Mouse (Mus musculus) hindbrain, embryonic 11.5 days (tissue): ENCODE measurements around the gene Frmd4a. TPM values are rescaled to one million over a fixed set of nuclear protein-coding genes. Genes with fewer than 3 reads are reported as not detected.

Experiments used
- ATAC-seq: fragments of 200-750 bp; cut with Nextera tagmentation; 2 replicates; pipeline ENCODE4 v1.8.0; 2017; ENCODE audit warnings: mild to moderate bottlenecking, moderate TSS enrichment, moderate library complexity; ENCODE audit not compliant: low FRiP score
- DNase-seq: peaks from one replicate; pipeline ENCODE4 v3.0.0-alpha.2; 2015; ENCODE audit warnings: low spot score
- H3K27ac ChIP-seq: fragments of 300-500 bp; sonication (generic); 2 replicates; pipeline ENCODE4 v1.5.1; 2014; ENCODE audit warnings: mild to moderate bottlenecking, low read depth, low read length
- H3K27me3 ChIP-seq: fragments of 300-500 bp; sonication (generic); 2 replicates; pipeline ENCODE4 v1.6.1; 2014; ENCODE audit warnings: mild to moderate bottlenecking, low read length, moderate library complexity, mixed read lengths; ENCODE audit not compliant: control insufficient read depth, insufficient read depth
- H3K36me3 ChIP-seq: fragments of 300-500 bp; sonication (generic); 2 replicates; pipeline ENCODE4 v1.6.1; 2014; ENCODE audit warnings: mild to moderate bottlenecking, low read length, moderate library complexity, mixed read lengths; ENCODE audit not compliant: control insufficient read depth, insufficient read depth
- H3K4me1 ChIP-seq: fragments of 300-500 bp; sonication (generic); replicated peaks from 2 replicates; pipeline ENCODE4 v1.6.1; 2014; ENCODE audit warnings: low read length, mixed read lengths; ENCODE audit not compliant: control insufficient read depth, insufficient read depth
- H3K4me2 ChIP-seq: fragments of 300-500 bp; sonication (generic); replicated peaks from 2 replicates; pipeline ENCODE4 v1.6.1; 2014; ENCODE audit warnings: mild to moderate bottlenecking, low read depth, low read length
- H3K4me3 ChIP-seq: fragments of 300-500 bp; sonication (generic); 2 replicates; pipeline ENCODE4 v1.5.1; 2014; ENCODE audit warnings: low read depth, low read length
- H3K9ac ChIP-seq: fragments of 300-500 bp; sonication (generic); 2 replicates; pipeline ENCODE4 v1.6.1; 2014; ENCODE audit warnings: low read depth, low read length
- H3K9me3 ChIP-seq: fragments of 300-500 bp; sonication (generic); 2 replicates; pipeline ENCODE4 v1.6.1; 2016; ENCODE audit warnings: low read length; ENCODE audit not compliant: control insufficient read depth
- WGBS: fragments of 180-500 bp; shearing (Covaris S2); extraction: QIAGEN DNeasy Blood & Tissue Kit; methylation state at CpG from one replicate; pipeline ENCODE4 v1.1.7; 2014; 5-methylcytosine and 5-hydroxymethylcytosine counted together
- polyA plus RNA-seq: library from polyadenylated mRNA; unstranded; fragments of >200 nt; fragmentation: Nextera tagmentation; extraction: Ambion mirVana; gene quantifications from 2 replicates; pipeline ENCODE4 v1.2.1, GENCODE M21; 2014

Gene Frmd4a
- polyA plus RNA-seq, 1 experiment from 2014 or later, result 72.7 TPM

DNA sequence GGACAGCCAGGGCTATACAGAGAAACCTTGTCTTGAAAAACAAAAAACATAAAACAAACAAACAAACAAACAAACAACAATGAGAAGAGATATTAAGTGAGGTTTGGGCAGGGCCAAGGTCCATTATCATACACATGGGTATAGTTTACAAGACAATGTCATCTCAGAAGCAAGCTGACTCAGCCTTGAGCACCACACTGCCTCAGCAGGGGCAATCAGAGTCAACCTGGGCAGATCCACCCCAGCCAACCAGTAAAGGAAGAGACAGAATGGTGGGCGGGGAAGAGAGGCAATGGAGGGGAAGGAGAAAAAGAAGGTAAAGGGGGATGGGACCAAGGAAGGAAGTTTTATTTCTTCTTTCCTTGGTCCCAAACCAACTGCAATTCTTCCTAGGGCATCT lies 276.2 kb downstream of the Frmd4a start:
- 79% methylated on average over 1 of the region's 1 CpGs for WGBS
- Histone ChIP-seq H3K27ac (no peak overlapping the region), H3K9ac (no peak overlapping the region), H3K27me3 (no peaks in the 10 kb centered on the region), H3K36me3 (no peaks in the 10 kb centered on the region), H3K4me1 (peaks cover 11% of the 10 kb centered on the region), H3K4me3 (no peak overlapping the region), H3K9me3 (no peaks in the 10 kb centered on the region), H3K4me2 (no peak overlapping the region)
- DNase-seq (no peak), ATAC-seq (no peak)

DNA sequence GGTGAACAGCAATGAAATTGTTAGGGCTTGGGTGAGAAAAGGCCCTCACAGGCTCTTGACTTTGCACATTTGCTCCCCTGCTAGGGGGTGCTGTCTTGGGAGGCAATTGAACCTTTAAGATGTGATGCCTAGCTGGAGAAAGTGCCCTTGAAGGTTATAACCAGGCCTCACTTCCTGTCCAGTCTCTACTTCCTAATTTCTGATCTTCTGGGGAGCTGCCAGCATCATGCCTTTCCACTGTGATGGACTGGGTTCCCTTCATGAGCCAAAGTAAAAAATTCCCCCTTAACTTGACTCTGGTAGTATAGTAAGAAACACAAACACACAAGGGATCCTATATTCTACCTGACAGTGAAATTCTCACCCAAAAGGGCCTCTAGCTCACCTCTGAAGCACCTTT lies 278.1 kb downstream of the Frmd4a start:
- no peak overlapping the region for H3K4me2 ChIP-seq
- H3K9ac ChIP-seq, result no peak overlapping the region
- no peaks in the 10 kb centered on the region for H3K36me3 ChIP-seq
- H3K27ac ChIP-seq, result no peak overlapping the region
- no peaks in the 10 kb centered on the region for H3K9me3 ChIP-seq
- DNase-seq, result no peak
- H3K4me1 ChIP-seq, result peaks cover 16% of the 10 kb centered on the region
- no peaks in the 10 kb centered on the region for H3K27me3 ChIP-seq
- no peak overlapping the region for H3K4me3 ChIP-seq
- ATAC-seq, result no peak

DNA sequence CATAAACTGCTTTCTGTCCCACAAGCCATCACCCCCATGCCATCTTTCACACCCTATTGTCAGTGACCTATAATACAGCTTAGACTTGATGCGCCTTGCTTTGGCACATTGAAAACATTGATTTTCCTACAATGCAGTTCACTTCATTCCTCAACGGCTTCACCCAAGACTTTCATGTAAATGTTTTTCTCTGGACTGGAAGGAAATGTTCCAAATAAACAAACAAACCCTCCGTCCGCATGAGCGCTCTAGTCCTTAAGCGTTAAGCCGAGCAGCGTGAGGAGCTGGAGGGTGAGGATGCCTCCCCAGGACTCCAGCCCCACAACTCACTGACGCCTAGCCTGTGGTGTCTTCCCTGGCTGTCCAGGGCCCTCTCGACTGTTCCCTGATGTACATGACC lies 279.4 kb downstream of the Frmd4a start:
- Histone ChIP-seq H3K4me1 (peaks cover 16% of the 10 kb centered on the region), H3K27me3 (no peaks in the 10 kb centered on the region), H3K9ac (no peak overlapping the region), H3K9me3 (no peaks in the 10 kb centered on the region), H3K4me3 (no peak overlapping the region), H3K36me3 (no peaks in the 10 kb centered on the region), H3K4me2 (no peak overlapping the region), H3K27ac (0 out of 2 replicates have a peak overlapping the region, but pooled peaks have one; percentile 7)
- ATAC-seq (no peak), DNase-seq (no peak)
- 60% methylated on average over 10 of the region's 10 CpGs for WGBS

DNA sequence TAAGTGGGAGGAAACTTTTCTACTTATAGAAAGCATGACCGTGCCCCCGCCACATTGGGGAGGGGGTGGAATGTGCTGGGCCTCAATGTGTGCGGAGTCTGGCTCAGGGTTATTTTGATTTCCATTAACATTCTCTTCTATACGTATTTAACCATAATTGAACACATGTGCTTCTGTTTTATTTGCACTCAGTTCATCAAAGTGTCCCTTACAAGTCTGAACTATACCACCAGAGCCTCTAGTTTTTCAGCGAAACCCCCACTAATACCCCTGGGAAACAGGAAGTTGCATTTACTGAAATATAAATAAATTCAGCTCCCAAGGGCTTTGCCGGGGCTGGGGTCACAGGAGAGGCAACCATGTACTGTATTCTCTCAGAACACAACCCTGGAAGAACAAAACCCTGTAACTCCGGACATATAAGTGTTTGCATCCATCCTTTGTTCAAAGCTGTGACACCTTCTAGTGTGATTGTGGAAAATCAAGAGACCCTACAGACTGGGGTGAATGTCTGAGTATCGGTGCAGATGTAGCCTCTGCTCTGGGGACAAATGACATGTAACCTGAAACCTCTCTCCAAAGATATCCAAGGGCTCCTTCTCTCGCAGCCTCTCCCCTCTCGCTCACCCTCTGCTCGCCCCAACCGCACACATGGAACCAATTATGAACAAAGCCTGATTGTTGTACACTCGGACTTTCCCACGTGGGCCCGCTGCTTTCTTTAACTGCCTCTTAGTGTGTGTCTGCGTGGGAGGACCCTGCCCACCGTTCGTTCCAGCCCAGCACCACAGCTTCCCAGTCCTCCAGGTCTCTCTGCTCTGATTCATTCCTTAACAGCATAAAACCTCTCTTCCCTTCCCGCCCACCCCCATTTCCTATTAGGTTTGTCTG lies 281.1 kb downstream of the Frmd4a start:
- peak overlapping the region; percentile 2; the same call in 1 of the 2 replicates for H3K4me2 ChIP-seq
- no peaks in the 10 kb centered on the region for H3K9me3 ChIP-seq
- ATAC-seq, result peak; percentile 85
- no peaks in the 10 kb centered on the region for H3K36me3 ChIP-seq
- no peaks in the 10 kb centered on the region for H3K27me3 ChIP-seq
- peak; percentile 86 for DNase-seq
- peak overlapping the region; percentile 65 for H3K27ac ChIP-seq
- H3K4me1 ChIP-seq, result peaks cover 16% of the 10 kb centered on the region
- 13% methylated on average over 19 of the region's 19 CpGs for WGBS
- H3K4me3 ChIP-seq, result no peak overlapping the region
- 0 out of 2 replicates have a peak overlapping the region, but pooled peaks have one; percentile 12 for H3K9ac ChIP-seq

DNA sequence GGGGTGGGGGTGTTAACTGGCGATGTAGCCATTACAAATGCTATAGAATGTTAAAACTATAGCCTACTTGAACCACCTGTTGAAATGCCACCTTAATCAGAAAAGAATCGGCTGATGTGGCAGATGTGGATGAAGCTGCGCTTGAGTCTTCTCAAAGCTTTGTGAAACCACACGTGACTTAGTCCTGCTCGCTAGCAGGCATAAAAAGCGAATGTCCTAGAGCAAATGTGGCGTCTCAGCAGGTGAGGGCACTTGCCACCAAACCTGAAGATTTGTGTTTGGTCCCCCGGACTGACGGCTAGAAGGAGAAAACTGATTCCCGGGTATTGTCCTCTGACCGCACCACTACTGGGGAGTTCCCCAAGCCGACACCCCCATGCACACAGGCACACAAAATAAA lies 282.1 kb downstream of the Frmd4a start:
- H3K9me3 ChIP-seq, result no peaks in the 10 kb centered on the region
- no peak overlapping the region for H3K4me3 ChIP-seq
- 59% methylated on average over 12 of the region's 12 CpGs for WGBS
- H3K27me3 ChIP-seq, result no peaks in the 10 kb centered on the region
- H3K4me1 ChIP-seq, result peaks cover 16% of the 10 kb centered on the region
- ATAC-seq, result no peak
- H3K9ac ChIP-seq, result no peak overlapping the region
- 0 out of 2 replicates have a peak overlapping the region, but pooled peaks have one; percentile 65 for H3K27ac ChIP-seq
- H3K4me2 ChIP-seq, result no peak overlapping the region
- no peaks in the 10 kb centered on the region for H3K36me3 ChIP-seq
- DNase-seq, result peak; percentile 32

DNA sequence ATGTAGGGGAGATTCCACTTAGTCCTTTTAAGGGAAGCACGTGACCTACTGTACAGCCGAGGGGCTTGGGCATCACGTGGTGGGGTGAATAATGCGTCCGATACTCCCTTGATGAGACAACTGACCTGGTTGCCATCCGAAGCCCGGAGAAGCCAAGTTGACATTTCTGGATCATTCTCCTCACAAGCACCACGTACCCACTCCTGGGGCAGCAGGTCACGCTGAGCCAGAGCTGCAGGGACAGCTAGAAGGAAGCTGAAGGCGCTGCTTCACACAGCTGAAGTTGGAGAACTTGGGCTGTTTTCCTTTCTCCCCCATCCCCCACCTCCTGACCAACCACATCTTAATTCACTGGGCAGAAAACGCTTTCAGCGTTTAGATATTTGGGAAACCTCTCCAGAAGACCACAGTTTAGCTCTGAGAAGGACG lies 282.9 kb downstream of the Frmd4a start:
- Histone ChIP-seq H3K9ac (no peak overlapping the region), H3K4me1 (peaks cover 16% of the 10 kb centered on the region), H3K27me3 (no peaks in the 10 kb centered on the region), H3K4me2 (peak overlapping the region; percentile 20), H3K4me3 (peak overlapping the region; percentile 19), H3K36me3 (no peaks in the 10 kb centered on the region), H3K9me3 (no peaks in the 10 kb centered on the region), H3K27ac (peak overlapping the region; percentile 42; the same call in 1 of the 2 replicates)
- ATAC-seq (no peak), DNase-seq (peak; percentile 54)
- WGBS, result 40% methylated on average over 13 of the region's 13 CpGs

DNA sequence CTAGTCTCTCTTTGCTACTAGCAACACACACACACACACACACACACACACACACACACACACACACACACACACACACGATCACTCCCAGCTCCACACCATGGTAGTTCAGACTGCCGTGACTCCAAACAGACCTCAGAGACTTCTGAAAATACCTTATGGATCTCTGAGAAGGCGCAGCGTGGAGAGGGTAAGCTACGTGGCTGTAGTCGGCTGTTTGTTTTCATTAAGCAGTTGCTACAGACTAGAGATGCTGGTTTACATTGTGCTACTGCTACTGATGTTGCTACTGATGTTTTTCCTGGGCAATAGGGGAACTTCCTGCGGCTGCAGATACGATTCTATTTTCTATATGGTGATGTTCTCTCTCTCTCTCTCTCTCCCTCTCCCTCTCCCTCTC lies 283.3 kb downstream of the Frmd4a start:
- peak overlapping the region; percentile 20; the same call in 1 of the 2 replicates for H3K4me2 ChIP-seq
- H3K4me1 ChIP-seq, result peaks cover 16% of the 10 kb centered on the region
- H3K9ac ChIP-seq, result no peak overlapping the region
- WGBS, result 44% methylated on average over 8 of the region's 8 CpGs
- peak overlapping the region; percentile 42; the same call in 1 of the 2 replicates for H3K27ac ChIP-seq
- no peak for ATAC-seq
- no peaks in the 10 kb centered on the region for H3K9me3 ChIP-seq
- H3K4me3 ChIP-seq, result peak overlapping the region; percentile 19
- H3K27me3 ChIP-seq, result no peaks in the 10 kb centered on the region
- no peaks in the 10 kb centered on the region for H3K36me3 ChIP-seq
- peak; percentile 40 for DNase-seq

DNA sequence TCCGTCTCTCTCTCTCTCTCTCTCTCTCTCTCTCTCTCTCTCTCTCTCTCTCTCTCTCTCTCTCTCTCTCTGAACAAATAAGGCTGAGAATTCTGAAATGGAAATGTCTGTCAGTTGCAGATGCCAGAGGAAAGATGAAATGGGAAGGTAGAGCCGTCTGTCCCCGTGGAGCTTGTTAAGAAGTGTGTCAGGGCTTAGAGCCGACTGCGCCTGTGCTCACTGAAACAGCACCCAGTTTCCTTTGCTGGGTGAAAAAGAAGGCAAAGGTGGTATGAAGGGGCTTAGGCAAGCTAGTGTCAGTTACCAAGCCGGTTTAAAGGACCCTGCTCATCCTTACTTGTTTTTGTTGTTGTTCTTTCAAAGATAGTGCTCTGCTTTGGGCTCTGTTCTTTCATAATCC lies 283.7 kb downstream of the Frmd4a start:
- peak overlapping the region; percentile 8; the same call in 1 of the 2 replicates for H3K27ac ChIP-seq
- no peaks in the 10 kb centered on the region for H3K27me3 ChIP-seq
- no peaks in the 10 kb centered on the region for H3K9me3 ChIP-seq
- no peak overlapping the region for H3K9ac ChIP-seq
- ATAC-seq (no peak), DNase-seq (peak; percentile 28)
- 0 out of 2 replicates have a peak overlapping the region, but pooled peaks have one; percentile 12 for H3K4me2 ChIP-seq
- no peaks in the 10 kb centered on the region for H3K36me3 ChIP-seq
- 39% methylated on average over 5 of the region's 6 CpGs for WGBS
- H3K4me3 ChIP-seq, result peak overlapping the region; percentile 20
- peaks cover 16% of the 10 kb centered on the region for H3K4me1 ChIP-seq
